Mouse (Mus musculus) adrenal gland, postnatal 14 days (tissue): ENCODE measurements at regions not wholly inside any gene's neighbourhood (a gene's known extent, or its start where the extent isn't known, plus 50 kb on each side); places are given as distances from the start of the nearest gene placed in this dataset.

Experiments
- DNase-seq: peaks from one replicate; pipeline ENCODE4 v3.0.0; 2021; ENCODE audit warnings: mixed read lengths

DNA sequence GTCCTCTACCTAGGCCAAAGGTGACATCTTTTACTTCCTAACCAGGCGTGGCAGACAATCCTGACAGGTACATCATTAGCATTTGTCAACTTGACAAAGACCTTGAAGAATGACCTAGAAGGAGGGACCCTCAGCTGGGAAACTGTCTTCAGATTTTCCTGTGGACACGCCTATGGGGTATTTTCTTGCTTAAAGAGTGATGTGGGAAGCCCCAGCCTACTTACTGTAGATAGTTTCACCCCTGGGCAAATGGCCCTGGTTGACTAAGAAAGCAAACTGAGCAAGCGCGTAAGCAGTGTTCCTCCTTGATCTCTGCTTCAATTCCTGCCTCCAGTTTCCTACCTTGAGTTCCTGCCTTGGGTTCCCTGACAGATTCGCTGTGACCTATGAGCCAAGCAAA is 106.7 kb upstream of the Tle3 start:
- DNase-seq, result no peak

DNA sequence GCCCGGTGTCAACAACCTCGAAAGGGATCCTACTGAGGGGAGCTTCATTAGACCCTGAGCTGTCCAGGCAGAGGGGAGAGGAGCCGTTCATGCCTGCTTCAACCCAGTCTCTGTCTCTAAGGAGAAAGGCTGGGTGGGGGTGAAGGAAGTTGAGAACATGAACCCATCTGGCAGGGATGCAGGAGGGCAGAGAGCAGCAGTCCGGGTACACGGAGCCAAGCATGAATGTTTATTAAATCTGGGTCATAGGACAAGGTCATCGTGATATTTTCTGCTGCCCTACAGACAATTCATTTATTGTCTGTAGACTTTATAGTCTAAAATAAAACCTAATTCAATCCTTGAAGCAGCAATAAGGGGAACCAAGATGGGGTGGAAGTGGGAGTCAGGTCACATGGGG is 105.2 kb upstream of the Tle3 start:
- DNase-seq, result no peak

DNA sequence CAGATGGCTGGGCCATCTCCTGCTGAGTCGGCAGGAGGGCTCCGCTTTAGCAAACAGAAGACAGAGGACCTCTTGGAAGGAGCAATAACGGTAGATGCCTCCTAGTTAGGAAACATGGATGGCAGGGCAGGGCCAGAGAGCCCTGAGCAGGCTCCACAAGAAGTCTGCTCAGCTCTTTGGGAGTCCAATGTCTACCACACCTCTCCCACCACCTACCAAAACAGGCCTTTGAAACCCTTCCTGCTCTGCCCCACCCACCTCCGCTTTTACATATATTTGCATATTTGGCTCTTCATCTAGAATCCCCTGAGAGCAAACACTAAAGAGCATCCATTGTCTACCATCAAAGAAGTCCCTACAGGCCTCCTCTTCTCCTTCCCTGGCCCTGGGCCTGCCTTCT is 104.6 kb upstream of the Tle3 start:
- DNase-seq, result no peak

DNA sequence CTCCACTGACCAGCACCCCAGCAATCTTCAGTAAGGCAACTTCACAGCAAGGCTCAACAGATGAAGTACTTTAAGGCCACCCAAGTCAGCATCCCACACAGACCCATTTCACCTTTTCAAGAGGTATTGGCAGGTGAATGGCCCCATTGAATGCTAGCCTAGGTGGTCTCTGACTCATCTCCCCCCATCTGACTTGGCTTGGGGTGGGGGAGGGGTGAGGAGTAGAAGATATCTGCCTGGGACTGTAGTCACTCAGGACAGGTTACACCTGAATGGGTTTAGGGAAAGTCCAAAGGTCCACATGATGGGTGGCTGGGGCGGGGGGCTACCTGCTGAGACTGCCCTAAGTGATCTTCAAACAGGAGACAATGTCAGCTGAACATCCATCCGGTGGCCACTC is 104.0 kb upstream of the Tle3 start:
- no peak for DNase-seq

DNA sequence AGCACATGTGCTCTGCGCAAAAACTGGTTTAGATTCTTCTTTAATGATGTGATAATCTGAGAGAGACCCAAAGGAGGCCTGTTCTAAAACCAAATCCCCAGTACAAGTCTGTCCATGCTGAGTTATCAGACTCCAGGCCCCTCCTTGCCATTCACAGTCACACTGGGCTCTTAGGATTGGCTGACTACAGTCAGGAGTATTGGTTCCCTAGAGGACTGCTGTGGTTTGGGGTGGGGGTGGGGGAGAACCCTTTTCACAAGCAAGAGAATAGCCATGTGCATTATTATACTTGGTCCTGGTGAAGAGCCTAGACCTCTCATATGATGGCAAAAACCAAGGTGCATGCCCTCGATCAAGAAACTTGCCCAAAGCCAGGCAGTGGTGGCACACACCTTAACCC is 103.5 kb upstream of the Tle3 start:
- DNase-seq, result no peak

DNA sequence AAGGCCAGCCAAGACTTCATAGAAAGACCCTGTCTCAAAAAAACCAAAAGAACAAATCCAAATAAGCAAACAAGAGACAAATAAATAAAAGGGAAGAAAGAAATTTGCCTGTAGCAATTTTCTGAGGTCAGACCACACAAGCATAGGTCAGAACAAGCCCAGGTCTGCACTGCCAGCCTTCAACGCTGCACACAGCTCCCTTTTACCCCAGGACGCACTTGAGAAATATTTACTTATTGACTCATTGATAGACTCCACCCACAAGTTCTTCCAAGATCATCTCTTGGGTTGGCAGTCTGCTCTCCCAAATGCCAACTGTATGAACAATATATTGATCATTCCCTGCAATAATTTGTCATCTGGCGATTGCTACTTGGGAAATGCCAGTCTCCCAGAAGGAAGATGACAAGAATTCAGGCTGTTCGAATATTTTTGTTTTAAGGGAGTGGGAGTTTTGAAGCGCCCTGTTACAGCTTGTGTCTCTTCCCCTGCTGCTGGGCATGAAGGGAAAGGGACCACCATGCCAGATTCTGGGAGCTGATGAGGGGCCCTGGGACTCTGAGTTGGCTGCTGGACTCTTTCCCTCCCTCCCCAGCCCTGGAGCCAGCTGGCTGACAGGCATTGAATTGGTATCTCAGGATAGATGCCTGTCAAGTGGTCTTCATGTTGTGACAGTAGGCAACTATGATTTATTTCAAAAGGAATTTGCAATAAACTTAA is 102.9 kb upstream of the Tle3 start:
- no peak for DNase-seq

DNA sequence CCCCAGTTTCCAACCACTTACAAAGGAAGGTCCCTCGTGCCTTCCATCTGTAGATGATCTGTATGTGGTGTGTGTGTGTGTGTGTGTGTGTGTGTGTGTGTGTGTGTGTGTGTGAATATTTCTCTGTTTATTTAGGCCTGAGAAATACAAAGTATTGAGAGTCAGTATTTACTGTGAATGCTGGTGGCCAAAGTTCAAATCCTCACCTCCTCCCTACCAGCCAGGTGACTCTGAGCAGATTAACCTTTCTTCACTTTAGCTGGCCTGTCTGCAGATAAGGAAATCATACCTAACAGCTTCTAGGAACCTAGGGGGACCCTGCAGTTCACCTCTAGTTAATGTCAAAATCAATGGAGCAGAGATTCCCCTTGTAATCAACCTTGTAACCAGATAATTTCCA is 100.9 kb upstream of the Tle3 start:
- DNase-seq, result no peak

DNA sequence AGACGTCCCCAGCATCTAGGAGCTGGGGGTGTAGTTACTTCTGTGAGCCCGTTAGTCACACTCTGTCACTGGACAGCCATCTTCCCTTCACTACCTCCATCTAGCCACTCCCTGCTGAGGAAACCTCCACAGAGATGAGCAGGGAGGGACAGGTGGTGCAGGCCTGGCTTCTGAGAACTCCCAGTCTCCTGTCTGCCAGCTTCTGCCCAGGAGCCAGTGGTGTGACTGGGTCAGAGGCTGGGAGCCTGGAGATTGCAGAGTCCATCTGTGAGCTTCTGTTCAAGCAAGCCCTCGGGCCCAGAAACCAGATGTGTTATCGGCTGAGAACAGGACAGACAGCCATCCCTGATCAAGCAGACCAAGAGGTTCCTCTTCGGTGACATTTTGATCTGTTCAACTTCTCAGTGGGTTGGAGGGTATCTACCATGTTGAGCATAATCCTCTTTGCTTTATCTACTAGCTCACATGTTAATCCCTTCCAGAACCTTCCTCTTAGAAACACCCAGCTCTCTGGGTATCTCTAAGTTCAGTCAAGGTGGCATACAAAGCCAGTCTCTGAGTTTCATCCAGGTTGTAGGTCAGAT is 100.3 kb upstream of the Tle3 start:
- DNase-seq, result no peak

DNA sequence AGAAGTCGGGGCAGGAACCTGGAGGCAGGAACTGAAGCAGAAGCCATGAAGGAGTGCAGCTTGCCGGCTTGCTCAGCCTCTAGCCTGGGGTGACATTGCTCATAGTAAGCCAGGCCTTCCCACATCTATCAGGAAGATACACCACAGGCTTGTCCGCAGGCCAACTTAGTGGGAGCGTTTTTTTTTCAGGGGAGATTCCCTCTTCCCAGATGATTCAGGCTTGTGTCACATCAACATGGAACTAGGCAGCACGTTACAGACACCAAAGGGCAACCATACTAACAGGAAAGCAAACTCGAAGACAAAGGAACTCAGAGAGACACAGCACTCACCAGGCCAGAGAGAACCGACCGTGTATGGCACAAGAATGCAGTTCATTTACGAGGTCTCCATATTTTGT is 98.1 kb upstream of the Tle3 start:
- DNase-seq, result no peak

DNA sequence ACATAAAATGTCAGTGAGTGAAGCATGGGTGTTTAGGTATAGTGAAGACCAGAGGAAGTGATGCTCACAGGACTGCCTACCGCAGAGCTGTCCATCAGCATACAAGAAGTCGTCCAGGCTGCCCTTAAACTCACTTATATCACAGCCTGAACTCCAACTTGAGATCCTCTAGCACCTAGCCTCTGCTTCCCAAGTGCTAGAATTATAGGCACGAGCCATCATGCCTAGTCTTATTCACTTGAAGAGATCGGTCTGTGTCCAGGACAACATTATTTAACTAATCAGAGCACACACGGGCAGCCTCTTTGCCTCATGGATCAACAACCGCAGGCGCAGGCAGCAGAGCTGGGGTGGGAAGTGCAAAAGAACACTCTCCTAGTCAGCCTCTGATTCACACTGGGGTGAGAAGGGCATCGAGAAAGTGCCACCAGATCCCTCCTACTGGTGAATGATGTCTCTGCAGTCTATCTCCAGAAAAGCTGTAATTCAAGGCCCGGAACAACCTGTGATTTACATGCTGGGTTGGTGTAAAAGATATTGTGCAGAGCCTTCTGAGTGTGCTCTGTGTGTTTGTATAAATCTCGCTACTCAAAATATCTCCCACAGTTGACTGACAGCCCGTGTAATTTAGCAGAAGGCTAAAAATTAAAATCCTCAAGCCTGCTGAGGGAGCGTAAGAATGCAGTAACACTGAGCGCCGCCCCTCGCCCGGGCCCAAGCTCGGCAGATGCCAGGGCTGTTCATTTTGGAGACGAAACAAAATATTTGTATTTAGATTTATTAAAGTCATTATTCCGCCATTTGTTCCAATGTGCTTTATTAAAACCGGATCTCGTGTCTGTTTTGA is 94.6 kb upstream of the Tle3 start:
- peak; percentile 66 for DNase-seq

DNA sequence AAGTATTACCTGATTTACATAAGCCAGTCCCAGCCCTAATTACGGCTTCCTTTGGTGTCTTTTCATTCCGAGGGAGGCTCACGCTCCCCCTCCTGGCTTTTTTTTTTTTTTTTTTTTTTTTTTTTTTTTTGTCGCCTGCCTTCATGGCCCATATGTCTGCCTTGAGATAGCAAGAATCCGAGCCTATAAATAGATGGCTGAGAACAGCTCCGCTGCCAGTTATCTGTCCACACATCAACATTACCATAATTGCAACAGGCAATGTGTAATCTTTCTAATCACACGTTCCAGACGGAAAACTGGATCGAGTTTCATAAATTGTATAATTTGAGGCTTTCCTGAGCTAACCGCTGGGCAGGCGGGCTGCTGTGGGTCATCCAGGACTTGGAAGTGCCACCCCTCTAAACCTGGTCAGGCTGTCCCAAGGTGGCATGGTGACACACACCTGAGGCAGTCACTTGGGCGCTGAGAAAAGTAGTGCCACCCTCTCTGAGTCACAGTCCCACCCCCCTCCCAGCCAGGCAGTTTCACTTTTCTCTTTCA is 93.9 kb upstream of the Tle3 start:
- DNase-seq, result no peak

DNA sequence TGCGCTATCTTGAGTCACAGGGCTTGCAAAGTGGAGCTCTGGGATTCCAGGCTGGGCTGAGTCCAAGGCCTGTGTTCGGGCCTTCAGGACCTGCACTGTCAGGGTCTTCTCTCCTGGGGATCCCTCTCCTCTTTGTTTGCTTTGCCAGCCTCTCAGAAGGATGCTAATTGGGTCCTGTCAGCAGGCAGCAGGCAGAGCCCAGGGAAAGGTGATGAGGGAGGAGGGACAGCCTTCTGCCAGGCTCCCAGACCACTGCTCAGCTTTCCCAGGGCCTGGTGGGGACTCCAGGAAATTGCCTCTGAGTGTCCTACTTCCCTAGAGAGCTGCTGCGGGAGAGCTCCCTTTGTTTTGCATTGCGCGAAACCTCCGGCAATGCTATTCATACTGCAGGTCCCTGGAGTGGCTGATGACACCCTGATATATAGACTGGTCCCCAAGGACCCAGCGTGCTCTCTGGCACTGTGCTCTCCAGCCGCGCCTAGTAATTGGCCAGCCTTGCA is 93.1 kb upstream of the Tle3 start:
- DNase-seq, result peak; percentile 39

DNA sequence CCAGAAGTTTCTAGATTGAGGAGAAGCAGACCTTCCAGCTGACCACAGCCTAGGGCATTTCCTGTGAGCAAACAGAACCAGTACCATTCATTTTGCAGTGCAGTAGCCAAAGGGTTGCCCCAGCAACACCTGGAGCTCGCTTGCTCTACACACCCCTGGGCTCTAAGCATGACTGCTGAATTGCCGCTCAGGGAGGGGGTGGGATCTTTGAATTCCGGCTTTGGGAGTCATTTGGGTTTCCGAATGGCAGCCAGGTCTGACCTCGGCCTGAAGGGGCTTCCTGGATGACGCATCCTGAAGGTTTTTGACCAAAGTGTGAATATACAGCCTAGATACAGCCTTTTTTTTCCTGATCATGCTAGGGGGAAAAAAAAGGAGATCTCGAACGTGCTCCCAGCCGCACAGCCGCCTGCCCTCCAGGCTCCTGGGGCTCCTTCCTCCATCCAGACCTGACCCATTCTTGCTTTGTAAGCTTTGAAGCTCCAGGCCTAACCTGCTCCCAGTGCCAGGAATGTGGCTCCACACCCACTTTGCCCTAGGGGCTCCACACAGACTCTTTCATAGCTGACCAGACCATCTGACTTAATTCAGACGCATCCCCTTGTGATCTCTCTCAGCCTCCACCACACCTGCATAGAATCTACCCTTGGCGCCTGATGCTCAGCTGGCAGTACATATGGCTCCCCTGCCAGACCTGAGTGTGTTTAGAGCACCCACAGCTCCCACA is 91.1 kb upstream of the Tle3 start:
- no peak for DNase-seq

DNA sequence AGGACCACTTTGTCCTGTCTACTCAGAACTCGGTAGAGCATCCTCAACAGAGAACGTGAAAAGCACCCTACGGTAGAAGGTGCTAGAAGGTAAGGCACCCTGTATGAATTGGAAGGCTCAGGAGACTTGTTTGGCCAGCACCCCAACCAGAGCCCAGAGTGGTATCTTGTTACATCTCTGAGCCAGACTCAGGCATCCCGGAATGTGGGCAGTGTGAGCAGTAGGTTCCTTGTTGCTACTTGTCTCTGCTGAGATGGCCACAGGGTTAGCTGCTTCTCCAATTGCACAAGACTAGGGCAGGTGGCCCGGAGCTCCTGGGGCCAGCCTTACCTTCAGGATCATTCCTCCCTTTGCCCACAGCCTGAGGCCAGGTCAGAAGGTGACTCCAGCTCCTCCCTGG is 88.9 kb upstream of the Tle3 start:
- no peak for DNase-seq

DNA sequence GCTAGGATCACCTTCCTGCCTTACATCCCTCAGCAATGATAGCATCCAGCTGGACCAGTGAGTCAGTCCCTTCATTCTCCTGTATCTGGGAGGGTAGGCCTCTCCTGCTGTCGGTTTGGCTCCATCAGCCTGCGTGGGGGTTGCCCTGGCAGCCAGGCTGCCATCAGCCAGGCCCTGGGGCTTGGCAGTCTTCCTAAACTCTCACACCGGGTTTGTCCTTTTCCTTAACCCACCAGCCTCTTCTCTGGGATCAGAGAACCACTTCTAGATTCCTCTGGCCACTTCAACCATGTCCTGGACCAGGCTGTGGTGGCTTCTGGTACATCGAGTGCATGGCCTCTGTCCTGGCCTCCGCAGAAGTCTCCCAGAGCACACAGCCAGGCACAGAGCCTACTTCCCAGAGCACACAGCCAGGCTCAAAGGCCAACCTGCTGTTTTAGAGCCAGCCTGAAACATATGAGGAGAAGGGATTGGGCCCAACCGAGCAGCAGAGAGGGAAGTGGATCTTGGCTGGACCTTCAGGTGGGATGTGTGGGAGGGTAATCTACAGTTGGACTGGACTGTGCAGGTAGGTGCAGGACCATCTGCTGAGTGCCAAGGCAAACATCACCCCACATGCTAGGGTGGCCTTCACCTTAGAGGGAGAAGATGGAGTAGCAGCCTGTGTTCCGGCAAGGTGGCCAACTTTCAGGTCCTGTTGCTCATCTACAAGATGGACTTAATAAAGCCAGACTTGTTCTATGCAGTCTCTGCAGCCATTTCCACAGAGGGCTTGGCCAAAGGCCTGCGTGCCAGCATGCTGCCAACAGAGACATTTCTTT is 87.8 kb upstream of the Tle3 start:
- no peak for DNase-seq

DNA sequence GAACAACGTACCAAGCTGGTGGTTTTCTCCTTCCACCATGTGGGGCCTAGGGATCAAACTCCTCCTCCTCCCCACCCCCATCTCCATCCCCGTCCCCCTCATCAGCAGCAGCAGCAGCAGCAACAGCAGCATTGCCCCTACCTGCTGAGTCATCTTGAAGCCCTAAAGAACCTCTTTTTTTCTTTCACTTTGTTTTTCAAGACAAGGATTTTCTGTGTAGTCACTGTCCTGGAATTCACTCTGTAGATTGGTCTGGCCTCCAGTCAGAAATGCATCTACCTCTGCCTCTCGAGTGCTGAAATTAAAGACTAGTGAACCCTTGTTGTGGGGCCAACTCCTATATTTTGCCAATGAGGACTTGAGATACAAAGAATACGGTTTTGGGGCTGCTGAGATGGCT is 85.6 kb upstream of the Tle3 start:
- no peak for DNase-seq

DNA sequence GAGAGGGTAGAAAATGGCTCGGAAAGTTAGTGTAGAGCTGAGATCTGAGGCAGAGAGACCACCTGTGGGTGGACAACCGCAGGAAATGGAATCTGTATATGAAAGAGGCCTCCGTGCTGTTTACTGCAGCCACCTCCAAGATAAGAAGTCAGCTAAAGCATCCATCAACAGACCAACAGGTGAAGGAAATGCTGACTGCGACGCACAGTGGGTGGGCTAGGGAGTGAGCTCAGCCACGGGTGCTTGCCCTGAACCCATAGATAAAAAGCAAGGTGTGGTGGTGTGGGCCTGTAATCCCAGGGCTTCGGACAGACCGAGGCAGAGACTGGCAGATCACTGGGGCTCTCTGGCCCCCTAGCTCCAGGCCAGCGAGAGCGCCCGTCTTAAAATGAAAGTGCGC is 83.0 kb upstream of the Tle3 start:
- DNase-seq, result no peak

DNA sequence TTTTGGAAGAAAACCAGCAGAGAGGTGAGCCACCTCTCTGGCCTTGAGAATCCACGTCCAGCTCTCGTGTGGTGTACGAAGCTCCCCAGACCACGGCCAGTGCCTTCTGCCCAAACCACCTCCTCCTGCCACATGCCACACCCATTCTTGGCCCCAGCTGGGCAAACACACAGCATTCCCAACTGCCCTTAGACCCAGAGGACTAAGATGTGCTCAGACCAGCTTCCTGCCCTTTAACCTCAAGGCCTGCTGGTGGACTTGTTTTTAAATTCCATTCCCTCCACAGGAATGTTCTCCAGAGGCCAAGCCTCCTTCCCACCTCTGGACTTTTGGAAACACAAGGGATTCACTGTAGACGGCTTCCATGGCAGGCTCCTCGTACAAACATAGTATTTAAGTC is 82.5 kb upstream of the Tle3 start:
- peak; percentile 67 for DNase-seq

DNA sequence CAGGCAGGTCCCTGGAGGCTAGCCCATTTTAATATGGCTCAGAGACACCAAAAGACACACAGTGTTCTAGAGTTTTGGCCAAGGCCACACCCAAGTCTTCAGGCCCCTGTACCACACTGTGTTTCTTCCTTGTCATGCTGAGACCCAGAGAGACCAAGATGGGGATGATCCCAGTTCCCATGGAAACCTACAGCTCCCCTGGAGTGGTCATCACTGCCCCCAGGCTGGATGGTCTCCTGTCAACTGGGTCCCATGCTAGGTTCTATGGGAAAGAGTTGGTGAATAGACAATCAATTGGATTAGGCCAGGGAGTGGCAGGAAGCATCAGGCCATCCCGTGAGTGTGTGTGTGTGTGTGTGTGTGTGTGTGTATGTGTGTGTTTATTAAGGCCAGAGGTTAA is 80.5 kb upstream of the Tle3 start:
- DNase-seq, result no peak

DNA sequence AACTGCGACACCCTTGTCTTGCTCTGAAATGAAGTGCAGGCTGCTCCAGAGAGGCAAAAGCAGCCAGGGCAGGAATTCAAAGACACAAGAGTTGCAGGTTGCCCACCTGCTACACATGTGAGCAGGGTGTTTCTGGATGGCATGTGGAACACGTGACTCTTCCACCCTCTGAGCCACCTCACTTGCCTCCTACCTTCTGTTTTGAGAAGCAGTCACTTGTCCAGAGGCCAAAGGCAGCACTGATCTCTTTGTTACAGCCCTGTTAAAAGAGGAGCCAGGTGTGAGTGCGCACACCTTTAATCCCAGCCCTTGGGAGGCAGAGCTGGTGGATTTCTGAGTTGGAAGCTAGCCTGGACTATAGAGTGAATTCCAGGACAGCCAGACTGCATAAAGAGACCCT is 79.7 kb upstream of the Tle3 start:
- DNase-seq, result no peak

DNA sequence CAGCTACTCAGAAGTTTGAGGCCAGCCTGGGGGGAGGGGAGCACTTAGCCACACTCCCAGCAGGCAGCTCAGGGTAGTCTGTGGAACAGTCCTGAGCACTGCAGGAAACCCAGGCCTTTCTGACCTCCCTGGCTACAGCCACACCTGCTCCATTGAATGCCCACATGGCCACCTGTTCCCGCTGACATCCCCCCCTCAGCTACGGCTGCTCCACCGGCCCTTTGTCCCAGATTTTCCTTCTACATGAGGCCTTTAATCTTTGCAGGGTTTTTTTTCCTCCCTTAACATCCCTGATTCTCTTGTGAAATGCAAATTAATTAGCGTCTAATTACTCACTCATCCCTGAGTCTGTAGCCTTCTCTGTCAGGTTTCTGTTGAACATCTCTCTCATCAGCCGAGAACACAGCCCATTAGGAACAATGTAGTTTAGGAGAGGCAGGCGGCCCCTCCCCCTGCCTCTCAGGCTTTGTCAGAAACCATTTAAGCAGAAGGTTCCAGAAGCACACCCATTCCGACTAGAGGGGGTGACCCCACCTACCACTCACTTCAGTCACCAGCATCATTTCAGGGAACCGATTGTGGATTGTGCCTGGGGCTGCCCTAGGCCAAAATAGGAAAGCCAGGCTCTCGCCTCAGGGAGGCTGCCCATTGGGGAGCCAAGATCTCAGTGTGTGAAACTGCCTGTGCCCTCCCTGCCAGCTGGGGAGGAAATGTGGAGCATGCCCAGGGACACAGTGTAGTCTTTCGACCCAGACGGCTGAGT is 78.8 kb upstream of the Tle3 start:
- DNase-seq, result peak; percentile 61
